Mouse (Mus musculus): ENCODE measurements around the gene Gigyf2.

GRCm38 (mm10) chr1:87294063-87294710 lies 32.6 kb upstream of the Gigyf2 start:
- TF ChIP-seq CTCF (IDR thresholded peaks at IDR 0.05; ENCODE audit: low read depth): no peak
- no peak for TF ChIP-seq EP300 (optimal IDR thresholded peaks at IDR 0.05)
